Mouse (Mus musculus): ENCODE measurements around the gene Smtnl2. TPM values are rescaled to one million over a fixed set of nuclear protein-coding genes. Genes with fewer than 3 reads are reported as not detected.

Gene Smtnl2
- total and polyA plus RNA-seq, 3 experiments: 12.7 to 14.3 (median 13.1) TPM

DNA sequence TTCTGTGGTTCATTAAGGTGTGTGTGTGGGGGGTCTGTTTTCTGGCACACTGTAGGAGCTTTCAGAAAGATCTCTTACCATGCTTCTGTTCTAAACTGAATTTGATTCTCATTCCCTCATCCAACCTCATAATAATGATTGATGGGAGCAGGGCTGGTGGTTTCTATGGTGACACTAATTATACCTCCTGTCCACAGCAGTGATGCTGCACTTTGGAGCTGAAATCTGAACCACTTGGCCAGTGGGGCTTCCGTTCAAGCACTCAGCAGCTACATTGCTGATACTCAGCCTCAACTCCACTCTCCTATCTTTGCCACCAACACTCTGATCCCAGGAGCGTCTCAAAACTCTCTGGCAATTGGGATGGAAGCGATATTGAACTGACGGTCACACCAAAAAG, 32.2 kb downstream of the Smtnl2 start:
- DNase-seq: no peak
- intact Hi-C loops (cut with DNase I): no loop called here
- WGBS: 94% methylated on average over 4 of the region's 4 CpGs

DNA sequence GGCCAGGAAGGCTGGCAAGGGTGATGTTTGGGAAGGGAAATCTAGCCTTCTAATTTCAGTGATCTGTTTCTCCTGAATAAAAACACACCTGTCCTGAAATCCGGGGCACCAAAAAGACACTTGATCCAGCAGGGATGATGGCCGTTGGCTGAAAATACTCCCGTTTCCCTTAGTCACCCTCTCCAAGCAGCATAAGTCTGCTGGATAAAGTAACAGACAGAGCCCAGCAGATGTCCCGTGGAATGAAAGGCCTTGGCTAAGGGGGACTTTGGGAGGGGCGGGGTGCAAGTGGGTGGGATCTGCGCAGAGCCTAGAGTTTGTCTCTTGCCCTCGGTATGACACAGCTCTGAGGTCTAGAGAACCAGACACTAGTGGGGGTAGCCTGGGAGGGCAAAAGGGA, 33.3 kb downstream of the Smtnl2 start:
- H3K27ac ChIP-seq: no peak overlapping the region
- intact Hi-C loops (cut with DNase I): no loop called here
- H3K79me2 ChIP-seq (replicated peaks; ENCODE audit: control insufficient read depth, insufficient read depth, low read length): no peaks in the 10 kb centered on the region
- H3K27me3 ChIP-seq (ENCODE audit: control insufficient read depth, insufficient read depth, low read length): no peaks in the 10 kb centered on the region
- no peak overlapping the region for H3K9ac ChIP-seq (ENCODE audit: low read depth, low read length)
- H3K4me1 ChIP-seq (ENCODE audit: control insufficient read depth, insufficient read depth, low read length): no peaks in the 10 kb centered on the region
- 64% methylated on average over 7 of the region's 7 CpGs for WGBS
- no peak overlapping the region for H3K4me3 ChIP-seq
- H3K36me3 ChIP-seq (ENCODE audit: control insufficient read depth, insufficient read depth, low read length): no peaks in the 10 kb centered on the region
- no peak for DNase-seq
- no peak for TF ChIP-seq EP300 (IDR thresholded peaks at IDR 0.05; ENCODE audit: insufficient read depth, low read depth, low read length)

More for the DNA sequence above, 32.2 kb downstream of the Smtnl2 start:
- TF ChIP-seq POLR2A (IDR thresholded peaks at IDR 0.05; ENCODE audit: insufficient read depth, low read depth, low read length): no peak
- TF ChIP-seq CTCF (IDR thresholded peaks at IDR 0.05): no peak
- TF ChIP-seq EP300 (IDR thresholded peaks at IDR 0.05; ENCODE audit: insufficient read depth, low read depth, low read length): no peak
- Histone ChIP-seq H3K36me3 (ENCODE audit: control insufficient read depth, insufficient read depth, low read length) (no peaks in the 10 kb centered on the region), H3K27me3 (ENCODE audit: control insufficient read depth, insufficient read depth, low read length) (no peaks in the 10 kb centered on the region), H3K4me1 (ENCODE audit: control insufficient read depth, insufficient read depth, low read length) (no peaks in the 10 kb centered on the region), H3K9ac (ENCODE audit: low read depth, low read length) (no peak overlapping the region), H3K79me2 (replicated peaks; ENCODE audit: control insufficient read depth, insufficient read depth, low read length) (no peaks in the 10 kb centered on the region), H3K27ac (no peak overlapping the region), H3K4me3 (no peak overlapping the region)

DNA sequence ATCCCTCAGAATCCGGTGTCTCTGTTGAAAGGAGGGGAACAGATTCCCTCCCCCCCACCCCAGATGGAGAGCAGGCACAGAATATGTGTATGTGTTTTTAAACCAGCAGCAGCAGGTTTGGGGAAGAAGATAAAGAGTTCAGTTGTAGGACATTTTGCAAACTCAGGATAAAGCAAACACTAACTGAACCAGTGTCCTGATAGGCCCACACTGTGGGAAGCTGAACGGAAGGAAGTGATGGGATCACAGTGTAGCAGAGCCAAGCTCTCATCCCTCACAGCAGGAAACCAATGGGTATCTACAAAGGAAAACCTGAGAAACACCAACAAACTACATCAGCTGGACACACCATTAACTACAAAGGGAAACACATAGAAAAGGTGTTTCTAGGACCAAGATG, 35.0 kb downstream of the Smtnl2 start:
- no peak for DNase-seq
- TF ChIP-seq CTCF (IDR thresholded peaks at IDR 0.05) (no peak), POLR2A (IDR thresholded peaks at IDR 0.05; ENCODE audit: insufficient read depth, low read depth, low read length) (no peak), EP300 (IDR thresholded peaks at IDR 0.05; ENCODE audit: insufficient read depth, low read depth, low read length) (no peak)
- H3K4me3 ChIP-seq: no peak overlapping the region
- H3K27ac ChIP-seq: no peak overlapping the region
- no peaks in the 10 kb centered on the region for H3K4me1 ChIP-seq (ENCODE audit: control insufficient read depth, insufficient read depth, low read length)
- no peak overlapping the region for H3K9ac ChIP-seq (ENCODE audit: low read depth, low read length)
- no peaks in the 10 kb centered on the region for H3K79me2 ChIP-seq (replicated peaks; ENCODE audit: control insufficient read depth, insufficient read depth, low read length)
- H3K27me3 ChIP-seq (ENCODE audit: control insufficient read depth, insufficient read depth, low read length): no peaks in the 10 kb centered on the region
- WGBS: 49% methylated on average over 2 of the region's 2 CpGs
- intact Hi-C loops (cut with DNase I): no loop called here
- no peaks in the 10 kb centered on the region for H3K36me3 ChIP-seq (ENCODE audit: control insufficient read depth, insufficient read depth, low read length)

DNA sequence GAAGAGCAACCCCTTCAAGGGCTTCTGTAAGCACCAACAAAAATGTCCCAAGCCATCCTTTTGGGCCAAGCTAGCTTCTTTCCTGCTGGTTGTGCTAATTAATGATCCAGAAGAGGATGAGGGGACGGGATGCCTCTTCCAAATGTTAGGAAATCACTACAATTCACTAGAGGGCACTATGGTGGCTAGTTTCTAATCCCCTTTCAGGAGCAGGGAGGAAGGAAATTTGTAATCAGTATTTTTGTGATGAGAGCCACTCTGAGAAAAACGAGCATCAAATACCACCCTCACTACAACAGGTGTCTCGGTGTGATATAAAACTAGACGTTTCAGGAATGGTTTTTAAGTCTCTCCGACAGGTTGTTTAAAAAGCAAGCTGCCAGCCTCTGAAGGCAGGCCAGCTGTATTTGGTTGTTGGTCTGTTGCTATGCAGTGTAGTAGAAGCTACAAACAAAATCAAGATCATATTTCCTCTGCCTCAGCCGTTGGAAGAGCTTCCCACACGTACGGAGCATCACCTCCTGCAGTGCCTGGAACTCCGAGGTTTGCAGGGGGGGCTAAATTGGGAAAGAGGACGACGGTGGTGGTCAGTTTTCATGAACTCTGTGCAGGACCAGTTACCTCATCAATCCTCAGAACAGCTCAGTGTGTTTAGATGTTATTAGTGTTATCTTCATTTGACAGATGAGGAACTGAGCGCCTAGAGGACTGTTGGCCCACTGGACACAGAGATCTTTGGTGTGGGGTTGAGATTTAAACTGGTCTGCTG, 41.4 kb downstream of the Smtnl2 start:
- Histone ChIP-seq H3K4me1 (ENCODE audit: control insufficient read depth, insufficient read depth, low read length) (peaks cover 3% of the 10 kb centered on the region; the same call in 1 of the 2 replicates), H3K27me3 (ENCODE audit: control insufficient read depth, insufficient read depth, low read length) (no peaks in the 10 kb centered on the region), H3K9ac (ENCODE audit: low read depth, low read length) (no peak overlapping the region), H3K36me3 (ENCODE audit: control insufficient read depth, insufficient read depth, low read length) (no peaks in the 10 kb centered on the region), H3K27ac (no peak overlapping the region), H3K4me3 (no peak overlapping the region), H3K79me2 (replicated peaks; ENCODE audit: control insufficient read depth, insufficient read depth, low read length) (no peaks in the 10 kb centered on the region)
- TF ChIP-seq POLR2A (IDR thresholded peaks at IDR 0.05; ENCODE audit: insufficient read depth, low read depth, low read length): no peak
- TF ChIP-seq EP300 (IDR thresholded peaks at IDR 0.05; ENCODE audit: insufficient read depth, low read depth, low read length): no peak
- peak; percentile 77 for TF ChIP-seq CTCF (IDR thresholded peaks at IDR 0.05)
- whole genome bisulfite sequencing: 15% methylated on average over 12 of the region's 12 CpGs
- peak in 1 of 2 experiments; percentile 13 for DNase-seq
- intact Hi-C loops (cut with DNase I): loop anchor here (1.0 kb wide), 1 partner anchor 58 kb away; no protein-coding TSS in a partner anchor

DNA sequence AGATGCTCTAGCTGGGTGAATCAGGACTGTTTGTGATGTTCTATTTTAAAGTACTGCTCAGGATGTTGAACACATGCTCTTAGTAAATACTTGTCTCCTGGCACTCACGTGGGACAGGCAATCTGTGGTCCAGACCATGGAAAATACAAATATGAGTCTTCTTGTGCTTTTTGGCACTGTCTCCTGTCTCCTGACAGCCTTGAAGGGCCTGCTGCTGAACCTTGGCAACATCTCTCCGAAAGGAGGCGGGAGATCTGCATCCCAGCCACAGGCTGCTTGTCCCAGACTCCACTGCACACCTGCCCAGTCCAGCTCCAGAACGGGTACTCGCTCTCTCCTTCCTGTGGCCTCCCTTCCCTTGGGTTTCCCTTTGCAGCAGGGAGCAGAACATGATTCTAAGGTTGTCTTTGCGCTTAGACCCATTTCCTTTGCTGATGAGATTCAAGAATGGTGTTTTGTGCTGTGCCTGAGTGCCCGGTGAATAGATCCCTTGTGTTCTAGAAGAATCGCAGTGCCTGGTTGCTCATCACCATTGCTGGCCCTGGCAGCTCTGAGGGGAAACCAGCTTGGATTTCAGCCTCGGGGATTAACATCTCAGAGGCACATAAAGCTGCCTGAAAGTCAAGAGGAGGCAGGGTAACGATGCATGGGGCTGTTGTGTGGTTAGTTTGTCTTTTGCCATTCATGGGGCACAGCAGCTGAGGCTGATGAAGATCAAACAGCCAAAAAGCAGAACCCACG, 43.4 kb downstream of the Smtnl2 start:
- no peak overlapping the region for H3K27ac ChIP-seq
- H3K4me1 ChIP-seq (ENCODE audit: control insufficient read depth, insufficient read depth, low read length): peaks cover 3% of the 10 kb centered on the region; the same call in 1 of the 2 replicates
- H3K79me2 ChIP-seq (replicated peaks; ENCODE audit: control insufficient read depth, insufficient read depth, low read length): no peaks in the 10 kb centered on the region
- DNase-seq: no peak
- TF ChIP-seq CTCF (IDR thresholded peaks at IDR 0.05): no peak
- TF ChIP-seq POLR2A (IDR thresholded peaks at IDR 0.05; ENCODE audit: insufficient read depth, low read depth, low read length): no peak
- TF ChIP-seq EP300 (IDR thresholded peaks at IDR 0.05; ENCODE audit: insufficient read depth, low read depth, low read length): no peak
- intact Hi-C loops (cut with DNase I): no loop called here
- H3K9ac ChIP-seq (ENCODE audit: low read depth, low read length): no peak overlapping the region
- no peaks in the 10 kb centered on the region for H3K27me3 ChIP-seq (ENCODE audit: control insufficient read depth, insufficient read depth, low read length)
- H3K4me3 ChIP-seq: no peak overlapping the region
- H3K36me3 ChIP-seq (ENCODE audit: control insufficient read depth, insufficient read depth, low read length): no peaks in the 10 kb centered on the region
- WGBS: 62% methylated on average over 11 of the region's 11 CpGs

DNA sequence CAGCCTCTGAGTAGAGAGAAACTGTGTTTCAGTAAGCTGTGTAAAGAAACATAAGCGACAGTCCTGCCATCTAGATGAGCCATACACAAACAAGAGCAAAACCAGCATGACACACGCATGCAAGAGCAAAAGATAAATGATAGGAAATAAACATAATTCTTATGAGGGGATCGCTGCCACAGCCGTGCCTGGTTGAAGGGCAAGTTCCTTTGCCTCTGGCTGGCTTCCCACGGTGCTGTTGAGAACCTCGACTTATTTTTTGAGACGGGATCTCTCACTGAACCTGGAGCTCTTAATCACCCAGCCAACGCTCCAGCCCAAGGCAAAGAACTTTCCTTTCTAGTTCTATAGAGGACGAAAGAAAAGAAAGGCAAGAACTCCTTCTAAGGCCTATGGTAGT, 45.4 kb downstream of the Smtnl2 start:
- H3K4me3 ChIP-seq: no peak overlapping the region
- H3K4me1 ChIP-seq (ENCODE audit: control insufficient read depth, insufficient read depth, low read length): peaks cover 4% of the 10 kb centered on the region; the same call in 1 of the 2 replicates
- no peak overlapping the region for H3K27ac ChIP-seq
- 83% methylated on average over 9 of the region's 9 CpGs for WGBS
- H3K27me3 ChIP-seq (ENCODE audit: control insufficient read depth, insufficient read depth, low read length): no peaks in the 10 kb centered on the region
- no peaks in the 10 kb centered on the region for H3K79me2 ChIP-seq (replicated peaks; ENCODE audit: control insufficient read depth, insufficient read depth, low read length)
- no peak overlapping the region for H3K9ac ChIP-seq (ENCODE audit: low read depth, low read length)
- intact Hi-C loops (cut with DNase I): no loop called here
- H3K36me3 ChIP-seq (ENCODE audit: control insufficient read depth, insufficient read depth, low read length): no peaks in the 10 kb centered on the region
- TF ChIP-seq POLR2A (IDR thresholded peaks at IDR 0.05; ENCODE audit: insufficient read depth, low read depth, low read length) (no peak), EP300 (IDR thresholded peaks at IDR 0.05; ENCODE audit: insufficient read depth, low read depth, low read length) (no peak), CTCF (IDR thresholded peaks at IDR 0.05) (no peak)
- DNase-seq: no peak

Measured in heart, adult 2 months (tissue).